1 mouse cellular context compared by ENCODE assay signal in the genomic region with DNA sequence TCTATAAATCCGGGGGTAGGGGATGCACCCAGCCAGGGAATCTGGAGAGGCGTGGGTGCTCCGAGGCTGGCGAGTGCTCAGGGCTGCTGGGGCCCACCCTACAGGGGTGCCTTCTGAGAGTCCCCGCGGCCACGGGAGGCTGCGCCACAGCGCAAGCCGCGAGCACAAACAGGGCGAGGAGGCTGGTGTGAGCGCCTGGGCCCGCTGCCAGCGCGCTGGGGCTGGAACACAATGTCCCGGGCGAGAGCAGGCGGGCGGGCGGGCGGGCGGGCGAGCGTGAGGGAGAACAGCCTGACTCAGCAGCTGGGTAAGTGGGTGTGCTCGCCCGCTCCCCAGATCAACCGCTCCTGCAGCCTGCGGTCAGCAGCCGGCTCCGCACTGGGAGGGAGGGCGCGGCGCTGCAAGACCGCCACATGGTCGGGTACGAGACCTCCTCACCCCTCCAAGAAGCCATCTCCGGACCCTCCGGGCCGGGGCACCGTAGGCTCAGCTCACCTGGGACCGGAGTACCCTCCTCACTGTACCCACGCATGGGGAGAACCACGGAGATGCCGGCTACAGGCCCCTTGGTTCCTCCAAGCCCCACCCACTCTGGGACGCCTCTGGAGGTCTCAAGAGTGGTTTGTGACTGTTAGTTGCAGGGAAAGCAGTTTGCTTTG.
TF ChIP-seq lines count a peak whose summit lies in the region.

No protein-coding gene starts in this region.

TF ChIP-seq in C2C12, 6 proteins besides CTCF, POLR2A, EP300 and RAD21:
- no peak for TF ChIP-seq USF1 (IDR thresholded peaks at IDR 0.05; ENCODE audit: low read depth)
- no peak for TF ChIP-seq FOSL1 (IDR thresholded peaks at IDR 0.05; ENCODE audit: insufficient read depth, low read length, poor library complexity, severe bottlenecking)
- TF ChIP-seq MYOD1 (IDR thresholded peaks at IDR 0.05; ENCODE audit: control insufficient read depth, insufficient read length, low read depth) = no peak
- no peak for TF ChIP-seq CEBPB (IDR thresholded peaks at IDR 0.05; ENCODE audit: low read depth)
- no peak for TF ChIP-seq MAX (IDR thresholded peaks at IDR 0.05)
